Mouse (Mus musculus): ENCODE results near the gene Tmsb4x. TPM values are rescaled to one million over a fixed set of nuclear protein-coding genes. Genes with fewer than 3 reads are reported as not detected.

The Tmsb4x gene
- polyA plus RNA-seq (2014; fragmentation: Nextera tagmentation; extraction: Ambion mirVana) = 2,736 and 2,801 TPM in 2 replicates

- no peaks in the 10 kb centered on the region for H3K9me3 ChIP-seq (ENCODE audit: control insufficient read depth, low read length)
- peak within 1 kb of the TSS; percentile 67 for H3K4me2 ChIP-seq (ENCODE audit: low read length)
- H3K36me3 ChIP-seq (ENCODE audit: control insufficient read depth, insufficient read depth, low read length) = peaks cover 10% of the 10 kb centered on the region
- peak; percentile 77 for ATAC-seq (ENCODE audit: insufficient number of reproducible peaks, insufficient read depth, low FRiP score, low read depth)
- H3K4me1 ChIP-seq (ENCODE audit: control insufficient read depth in 2 of 2, insufficient read depth in 2 of 2, low read length in 2 of 2) = peaks cover 5% of the 10 kb centered on the region in 2 experiments; a peak in 3 of 4 replicates
- peak within 1 kb of the TSS; percentile 63 to 93 for H3K4me3 ChIP-seq (ENCODE audit: control insufficient read depth in 1 of 2, insufficient read depth in 1 of 2, low read depth in 1 of 2, low read length in 2 of 2)
- WGBS = 16% methylated on average over 39 of the region's 39 CpGs
- H3K27ac ChIP-seq (replicated peaks in 1 of 2; ENCODE audit: control insufficient read depth in 1 of 2, insufficient read depth in 1 of 2, low read depth in 2 of 2, low read length in 2 of 2) = peak within 1 kb of the TSS; percentile 88 to 94
- peak within 1 kb of the TSS; percentile 91 for H3K9ac ChIP-seq (ENCODE audit: low read length)
- H3K27me3 ChIP-seq (ENCODE audit: control insufficient read depth, insufficient read depth, low read length) = no peaks in the 10 kb centered on the region
Observed at GRCm38 (mm10) chrX:167208978-167209754, at the start of gene Tmsb4x. Gene Tmsb4x (minus strand): TSS chrX:167209315.

- Histone ChIP-seq H3K36me3 (ENCODE audit: control insufficient read depth, insufficient read depth, low read length) (no peaks in the 10 kb centered on the region), H3K27me3 (ENCODE audit: control insufficient read depth, insufficient read depth, low read length) (no peaks in the 10 kb centered on the region), H3K9ac (ENCODE audit: low read length) (no peak overlapping the region), H3K4me3 (ENCODE audit: control insufficient read depth in 1 of 2, insufficient read depth in 1 of 2, low read depth in 1 of 2, low read length in 2 of 2) (no peak overlapping the region), H3K4me1 (ENCODE audit: control insufficient read depth in 2 of 2, insufficient read depth in 2 of 2, low read length in 2 of 2) (no peaks in the 10 kb centered on the region), H3K9me3 (ENCODE audit: control insufficient read depth, low read length) (no peaks in the 10 kb centered on the region), H3K4me2 (ENCODE audit: low read length) (no peak overlapping the region), H3K27ac (replicated peaks in 1 of 2; ENCODE audit: control insufficient read depth in 1 of 2, insufficient read depth in 1 of 2, low read depth in 2 of 2, low read length in 2 of 2) (no peak overlapping the region)
- 93% methylated on average over 3 of the region's 3 CpGs for WGBS
- no peak for ATAC-seq (ENCODE audit: insufficient number of reproducible peaks, insufficient read depth, low FRiP score, low read depth)
Observed at GRCm38 (mm10) chrX:167241736-167242135, 32.6 kb upstream of the Tmsb4x start.

- WGBS = 66% methylated on average over 9 of the region's 9 CpGs
- Histone ChIP-seq H3K4me1 (ENCODE audit: control insufficient read depth in 2 of 2, insufficient read depth in 2 of 2, low read length in 2 of 2) (no peaks in the 10 kb centered on the region), H3K4me3 (ENCODE audit: control insufficient read depth in 1 of 2, insufficient read depth in 1 of 2, low read depth in 1 of 2, low read length in 2 of 2) (no peak overlapping the region), H3K27me3 (ENCODE audit: control insufficient read depth, insufficient read depth, low read length) (no peaks in the 10 kb centered on the region), H3K36me3 (ENCODE audit: control insufficient read depth, insufficient read depth, low read length) (no peaks in the 10 kb centered on the region), H3K4me2 (ENCODE audit: low read length) (no peak overlapping the region), H3K27ac (replicated peaks in 1 of 2; ENCODE audit: control insufficient read depth in 1 of 2, insufficient read depth in 1 of 2, low read depth in 2 of 2, low read length in 2 of 2) (no peak overlapping the region), H3K9ac (ENCODE audit: low read length) (no peak overlapping the region), H3K9me3 (ENCODE audit: control insufficient read depth, low read length) (no peaks in the 10 kb centered on the region)
- ATAC-seq (ENCODE audit: insufficient number of reproducible peaks, insufficient read depth, low FRiP score, low read depth) = no peak
Observed at GRCm38 (mm10) chrX:167239293-167239921, 30.3 kb upstream of the Tmsb4x start.

- no peak overlapping the region for H3K27ac ChIP-seq (replicated peaks in 1 of 2; ENCODE audit: control insufficient read depth in 1 of 2, insufficient read depth in 1 of 2, low read depth in 2 of 2, low read length in 2 of 2)
- H3K9me3 ChIP-seq (ENCODE audit: control insufficient read depth, low read length) = no peaks in the 10 kb centered on the region
- WGBS = 30% methylated on average over 9 of the region's 9 CpGs
- H3K4me1 ChIP-seq (ENCODE audit: control insufficient read depth in 2 of 2, insufficient read depth in 2 of 2, low read length in 2 of 2) = peaks cover 0 to 3% of the 10 kb centered on the region in 2 experiments; a peak in 1 of 4 replicates
- H3K27me3 ChIP-seq (ENCODE audit: control insufficient read depth, insufficient read depth, low read length) = no peaks in the 10 kb centered on the region
- no peak overlapping the region for H3K9ac ChIP-seq (ENCODE audit: low read length)
- H3K36me3 ChIP-seq (ENCODE audit: control insufficient read depth, insufficient read depth, low read length) = no peaks in the 10 kb centered on the region
- H3K4me3 ChIP-seq (ENCODE audit: control insufficient read depth in 1 of 2, insufficient read depth in 1 of 2, low read depth in 1 of 2, low read length in 2 of 2) = no peak overlapping the region
- no peak for ATAC-seq (ENCODE audit: insufficient number of reproducible peaks, insufficient read depth, low FRiP score, low read depth)
- H3K4me2 ChIP-seq (ENCODE audit: low read length) = peak overlapping the region; percentile 16; the same call in 1 of the 2 replicates
Observed at GRCm38 (mm10) chrX:167233104-167233687, 24.1 kb upstream of the Tmsb4x start.

- H3K27ac ChIP-seq (replicated peaks in 1 of 2; ENCODE audit: control insufficient read depth in 1 of 2, insufficient read depth in 1 of 2, low read depth in 2 of 2, low read length in 2 of 2) = no peak overlapping the region
- no peak overlapping the region for H3K9ac ChIP-seq (ENCODE audit: low read length)
- no peaks in the 10 kb centered on the region for H3K36me3 ChIP-seq (ENCODE audit: control insufficient read depth, insufficient read depth, low read length)
- ATAC-seq (ENCODE audit: insufficient number of reproducible peaks, insufficient read depth, low FRiP score, low read depth) = no peak
- no peaks in the 10 kb centered on the region for H3K27me3 ChIP-seq (ENCODE audit: control insufficient read depth, insufficient read depth, low read length)
- H3K4me1 ChIP-seq (ENCODE audit: control insufficient read depth in 2 of 2, insufficient read depth in 2 of 2, low read length in 2 of 2) = peaks cover 0 to 3% of the 10 kb centered on the region in 2 experiments; a peak in 1 of 4 replicates
- H3K4me2 ChIP-seq (ENCODE audit: low read length) = no peak overlapping the region
- H3K9me3 ChIP-seq (ENCODE audit: control insufficient read depth, low read length) = no peaks in the 10 kb centered on the region
- H3K4me3 ChIP-seq (ENCODE audit: control insufficient read depth in 1 of 2, insufficient read depth in 1 of 2, low read depth in 1 of 2, low read length in 2 of 2) = no peak overlapping the region
- 60% methylated on average over 8 of the region's 8 CpGs for WGBS
Observed at GRCm38 (mm10) chrX:167231150-167231549, 22.0 kb upstream of the Tmsb4x start.

GRCm38 (mm10) chrX:167229819-167230218 lies 20.7 kb upstream of the Tmsb4x start:
- Histone ChIP-seq H3K9me3 (ENCODE audit: control insufficient read depth, low read length) (no peaks in the 10 kb centered on the region), H3K27me3 (ENCODE audit: control insufficient read depth, insufficient read depth, low read length) (no peaks in the 10 kb centered on the region), H3K9ac (ENCODE audit: low read length) (no peak overlapping the region), H3K4me2 (ENCODE audit: low read length) (no peak overlapping the region), H3K4me3 (ENCODE audit: control insufficient read depth in 1 of 2, insufficient read depth in 1 of 2, low read depth in 1 of 2, low read length in 2 of 2) (no peak overlapping the region), H3K27ac (replicated peaks in 1 of 2; ENCODE audit: control insufficient read depth in 1 of 2, insufficient read depth in 1 of 2, low read depth in 2 of 2, low read length in 2 of 2) (no peak overlapping the region), H3K4me1 (ENCODE audit: control insufficient read depth in 2 of 2, insufficient read depth in 2 of 2, low read length in 2 of 2) (peaks cover 0 to 3% of the 10 kb centered on the region in 2 experiments; a peak in 1 of 4 replicates), H3K36me3 (ENCODE audit: control insufficient read depth, insufficient read depth, low read length) (no peaks in the 10 kb centered on the region)
- 67% methylated on average over 1 of the region's 1 CpGs for WGBS
- ATAC-seq (ENCODE audit: insufficient number of reproducible peaks, insufficient read depth, low FRiP score, low read depth) = no peak

- Histone ChIP-seq H3K9me3 (ENCODE audit: control insufficient read depth, low read length) (no peaks in the 10 kb centered on the region), H3K4me1 (ENCODE audit: control insufficient read depth in 2 of 2, insufficient read depth in 2 of 2, low read length in 2 of 2) (peaks cover 0 to 3% of the 10 kb centered on the region in 2 experiments; a peak in 1 of 4 replicates), H3K36me3 (ENCODE audit: control insufficient read depth, insufficient read depth, low read length) (no peaks in the 10 kb centered on the region), H3K27ac (replicated peaks in 1 of 2; ENCODE audit: control insufficient read depth in 1 of 2, insufficient read depth in 1 of 2, low read depth in 2 of 2, low read length in 2 of 2) (no peak overlapping the region), H3K9ac (ENCODE audit: low read length) (no peak overlapping the region), H3K27me3 (ENCODE audit: control insufficient read depth, insufficient read depth, low read length) (no peaks in the 10 kb centered on the region), H3K4me2 (ENCODE audit: low read length) (no peak overlapping the region), H3K4me3 (ENCODE audit: control insufficient read depth in 1 of 2, insufficient read depth in 1 of 2, low read depth in 1 of 2, low read length in 2 of 2) (no peak overlapping the region)
- ATAC-seq (ENCODE audit: insufficient number of reproducible peaks, insufficient read depth, low FRiP score, low read depth) = no peak
- 40% methylated on average over 6 of the region's 6 CpGs for WGBS
Observed at GRCm38 (mm10) chrX:167229206-167229605, 20.1 kb upstream of the Tmsb4x start.
